Mouse (Mus musculus) testis, adult 2 months (tissue): ENCODE data around the gene Sbk3.

Experiments
- CTCF ChIP-seq: fragments of 200-500 bp; IDR thresholded peaks from 2 replicates; pipeline ENCODE4 v1.5.1; 2012; ENCODE audit warnings: low read depth, mild to moderate bottlenecking, inconsistent platforms, low read length, moderate library complexity; ENCODE audit not compliant: control insufficient read depth, insufficient read depth, insufficient replicate concordance
- POLR2A ChIP-seq: fragments of 200-500 bp; IDR thresholded peaks from 2 replicates; pipeline ENCODE4 v1.6.1; 2012; ENCODE audit warnings: low read depth, mild to moderate bottlenecking, inconsistent platforms, low read length, moderate library complexity; ENCODE audit not compliant: control insufficient read depth

DNA sequence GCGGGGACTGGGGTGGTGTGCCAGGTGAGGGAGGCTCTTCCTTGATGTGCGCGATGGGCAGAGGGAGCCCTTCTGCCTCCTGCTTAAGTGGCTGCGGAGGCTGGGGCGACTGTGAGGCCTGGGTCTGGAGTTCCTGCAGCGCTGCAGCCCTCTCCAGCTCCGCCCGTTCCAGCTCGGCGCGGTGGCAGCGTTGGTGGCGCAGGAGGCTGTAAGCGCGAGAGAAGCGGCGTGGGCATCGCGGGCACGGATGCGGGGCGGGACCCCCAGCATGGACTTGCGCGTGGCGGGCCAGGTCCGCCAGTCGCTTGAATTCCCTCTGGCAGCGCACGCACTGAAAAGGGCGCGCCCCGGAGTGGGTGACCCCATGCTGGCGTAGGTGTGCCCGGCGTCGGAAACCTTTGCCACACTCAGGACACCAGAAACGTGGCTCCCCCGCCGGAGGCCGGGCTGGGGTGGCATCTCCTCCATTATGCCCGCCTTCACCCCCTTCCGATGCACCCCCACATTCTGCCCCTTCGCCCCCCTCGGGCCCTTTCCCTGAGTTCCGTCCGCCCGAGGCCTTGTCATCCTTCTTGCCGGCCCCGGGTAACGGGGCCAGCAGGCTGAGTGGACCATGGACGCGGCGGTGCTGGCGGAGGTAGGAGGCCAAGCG, 22.5 kb upstream of the Sbk3 start:
- TF ChIP-seq POLR2A (no peak), CTCF (no peak)
